Mouse (Mus musculus) erythroblast, embryonic 14.5 days (primary cell): ENCODE results near the gene Stat1.

Experiments
- GATA1 ChIP-seq: IDR thresholded peaks from 2 replicates; pipeline ENCODE4 v1.6.1; 2012; ENCODE audit warnings: low read length, inconsistent platforms, mixed read lengths
- TAL1 ChIP-seq: IDR thresholded peaks from 3 replicates; pipeline ENCODE4 v1.6.1; 2012; ENCODE audit warnings: low read length, inconsistent platforms, mixed read lengths

DNA sequence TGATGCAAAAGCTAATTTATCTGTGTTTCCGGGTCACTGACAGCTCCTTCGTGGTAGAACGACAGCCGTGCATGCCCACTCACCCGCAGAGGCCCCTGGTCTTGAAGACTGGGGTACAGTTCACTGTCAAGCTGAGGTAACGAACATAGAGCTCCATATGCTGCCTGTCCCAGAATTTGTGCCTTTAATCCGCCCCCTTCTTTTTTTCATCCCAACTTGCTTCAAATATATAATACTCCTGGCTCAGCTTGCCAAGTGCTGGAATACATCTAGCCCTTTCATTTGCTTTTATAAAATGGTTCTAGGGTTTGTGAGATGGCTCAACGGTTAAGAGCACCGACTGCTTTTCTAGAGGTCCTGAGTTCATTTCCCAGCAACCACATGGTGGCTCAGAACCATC lies 21.3 kb downstream of the Stat1 start:
- no peak for TF ChIP-seq TAL1
- no peak for TF ChIP-seq GATA1
